Mouse (Mus musculus) lung, postnatal 0 days (tissue): ENCODE results near the gene Gsg1l.

Experiments
- CTCF ChIP-seq: IDR thresholded peaks from 2 replicates; pipeline ENCODE4 v1.5.1; 2016; ENCODE audit warnings: antibody characterized with exemption, mild to moderate bottlenecking
- EP300 ChIP-seq: IDR thresholded peaks from 2 replicates; pipeline ENCODE4 v1.6.1; 2016; ENCODE audit warnings: antibody characterized with exemption, mild to moderate bottlenecking, control low read depth

DNA sequence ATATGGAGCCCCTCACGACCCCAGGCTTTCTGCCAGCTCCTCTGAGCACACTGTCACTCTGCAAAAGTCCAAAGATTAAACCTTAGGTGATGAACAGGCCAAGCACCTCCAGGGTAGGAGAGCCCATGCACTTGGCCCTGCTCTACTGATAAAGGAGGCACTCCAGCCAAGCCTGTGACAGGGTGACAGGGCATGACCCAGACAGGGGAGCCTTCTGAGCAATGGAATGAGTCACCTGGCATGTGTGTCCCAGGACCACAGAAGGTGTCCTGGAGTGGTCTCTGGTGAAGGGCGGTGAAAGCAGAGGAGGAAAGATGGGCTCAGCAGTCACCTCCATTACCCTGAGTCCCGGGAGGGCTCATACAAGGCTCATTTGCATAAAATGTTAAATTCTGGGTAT is 222.6 kb downstream of the Gsg1l start:
- TF ChIP-seq CTCF = no peak
- TF ChIP-seq EP300 = no peak
